Mouse (Mus musculus) intestine, embryonic 16.5 days (tissue): ENCODE data around the gene Ptprk. TPM values are rescaled to one million over a fixed set of nuclear protein-coding genes. Genes with fewer than 3 reads are reported as not detected.

Experiments
- ATAC-seq: fragments of 200-750 bp; cut with Nextera tagmentation; 2 replicates; pipeline ENCODE4 v1.8.0; 2017; ENCODE audit warnings: moderate TSS enrichment, moderate library complexity
- H3K27ac ChIP-seq: fragments of 300-500 bp; sonication (generic); 2 replicates; pipeline ENCODE4 v1.5.1; 2014; ENCODE audit warnings: mild to moderate bottlenecking, low read length
- H3K27me3 ChIP-seq: fragments of 300-500 bp; sonication (generic); replicated peaks from 2 replicates; pipeline ENCODE4 v1.6.1; 2014; ENCODE audit warnings: low read length, control low read depth, mixed read lengths; ENCODE audit not compliant: control insufficient read depth, insufficient read depth
- H3K36me3 ChIP-seq: fragments of 300-500 bp; sonication (generic); 2 replicates; pipeline ENCODE4 v1.6.1; 2014; ENCODE audit warnings: low read length, control low read depth; ENCODE audit not compliant: control insufficient read depth, insufficient read depth
- H3K4me1 ChIP-seq: fragments of 300-500 bp; sonication (generic); 2 replicates; pipeline ENCODE4 v1.6.1; 2014; ENCODE audit warnings: low read length, control low read depth, mixed read lengths; ENCODE audit not compliant: control insufficient read depth, insufficient read depth
- H3K4me2 ChIP-seq: fragments of 300-500 bp; sonication (generic); 2 replicates; pipeline ENCODE4 v1.6.1; 2014; ENCODE audit warnings: low read depth, low read length, control low read depth
- H3K4me3 ChIP-seq: fragments of 300-500 bp; sonication (generic); 2 replicates; pipeline ENCODE4 v1.5.1; 2014; ENCODE audit warnings: mild to moderate bottlenecking, low read length
- H3K9ac ChIP-seq: fragments of 300-500 bp; sonication (generic); 2 replicates; pipeline ENCODE4 v1.6.1; 2014; ENCODE audit warnings: low read depth, low read length
- H3K9me3 ChIP-seq: fragments of 300-500 bp; sonication (generic); 2 replicates; pipeline ENCODE4 v1.6.1; 2016; ENCODE audit warnings: low read length, control low read depth; ENCODE audit not compliant: control insufficient read depth
- WGBS: fragments of 180-500 bp; shearing (Covaris S2); extraction: QIAGEN DNeasy Blood & Tissue Kit; methylation state at CpG from one replicate; pipeline ENCODE4 v1.1.7; 2014; 5-methylcytosine and 5-hydroxymethylcytosine counted together
- polyA plus RNA-seq: library from polyadenylated mRNA; unstranded; fragments of >200 nt; fragmentation: Nextera tagmentation; extraction: Ambion mirVana; gene quantifications from 2 replicates; pipeline ENCODE4 v1.2.1, GENCODE M21; 2015

Ptprk gene
- polyA plus RNA-seq, 1 experiment from 2014 or later: 34.6 TPM

GRCm38 (mm10) chr10:28322995-28323394 lies 248.4 kb downstream of the Ptprk start:
- no peaks in the 10 kb centered on the region for H3K4me1 ChIP-seq
- no peak for ATAC-seq
- 85% methylated on average over 2 of the region's 2 CpGs for WGBS

DNA sequence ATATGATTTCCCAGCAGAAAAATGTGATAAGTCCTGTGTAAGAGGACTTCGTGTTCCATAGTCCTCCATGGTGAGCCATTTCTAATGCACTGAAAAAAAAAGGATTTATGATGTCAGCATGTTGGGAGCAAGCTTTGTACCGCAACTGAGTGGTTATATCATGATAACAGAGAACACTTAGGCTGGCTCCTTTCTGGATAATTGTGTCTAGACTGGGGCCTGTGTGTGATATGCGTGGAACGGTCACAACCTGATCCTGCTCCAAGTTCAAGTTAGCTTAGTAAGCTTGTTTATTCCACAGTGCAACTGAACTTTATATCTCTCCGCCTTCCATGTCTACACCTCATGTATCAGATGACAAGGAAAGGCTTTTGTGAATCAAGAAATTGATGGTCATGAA lies 260.6 kb downstream of the Ptprk start:
- Histone ChIP-seq H3K27me3 (no peaks in the 10 kb centered on the region), H3K9me3 (no peaks in the 10 kb centered on the region), H3K4me2 (no peak overlapping the region), H3K4me1 (no peaks in the 10 kb centered on the region), H3K4me3 (no peak overlapping the region), H3K36me3 (no peaks in the 10 kb centered on the region), H3K9ac (no peak overlapping the region), H3K27ac (no peak overlapping the region)
- 88% methylated on average over 5 of the region's 5 CpGs for whole genome bisulfite sequencing
- peak; percentile 60; the same call in 1 of the 2 replicates for ATAC-seq

More at GRCm38 (mm10) chr10:28322995-28323394, 248.4 kb downstream of the Ptprk start:
- Histone ChIP-seq H3K36me3 (no peaks in the 10 kb centered on the region), H3K9ac (no peak overlapping the region), H3K27ac (no peak overlapping the region), H3K4me3 (no peak overlapping the region), H3K27me3 (no peaks in the 10 kb centered on the region), H3K9me3 (no peaks in the 10 kb centered on the region), H3K4me2 (no peak overlapping the region)

GRCm38 (mm10) chr10:28338536-28338935 lies 263.9 kb downstream of the Ptprk start:
- Histone ChIP-seq H3K4me3 (no peak overlapping the region), H3K4me2 (no peak overlapping the region), H3K27me3 (no peaks in the 10 kb centered on the region), H3K9ac (no peak overlapping the region), H3K4me1 (no peaks in the 10 kb centered on the region), H3K36me3 (no peaks in the 10 kb centered on the region), H3K9me3 (no peaks in the 10 kb centered on the region), H3K27ac (no peak overlapping the region)
- 49% methylated on average over 5 of the region's 5 CpGs for WGBS
- no peak for ATAC-seq

- H3K4me1 ChIP-seq: no peaks in the 10 kb centered on the region
- no peaks in the 10 kb centered on the region for H3K9me3 ChIP-seq
- H3K27me3 ChIP-seq: no peaks in the 10 kb centered on the region
- no peak overlapping the region for H3K4me2 ChIP-seq
- H3K4me3 ChIP-seq: no peak overlapping the region
- ATAC-seq: no peak
- no peaks in the 10 kb centered on the region for H3K36me3 ChIP-seq
- no peak overlapping the region for H3K27ac ChIP-seq
- H3K9ac ChIP-seq: no peak overlapping the region
- WGBS: 88% methylated on average over 8 of the region's 8 CpGs
Observed at GRCm38 (mm10) chr10:28345196-28345681, 270.6 kb downstream of the Ptprk start.

- WGBS: 78% methylated on average over 6 of the region's 6 CpGs
- Histone ChIP-seq H3K9ac (no peak overlapping the region), H3K27ac (no peak overlapping the region), H3K9me3 (no peaks in the 10 kb centered on the region), H3K4me3 (no peak overlapping the region), H3K4me2 (no peak overlapping the region), H3K4me1 (no peaks in the 10 kb centered on the region), H3K27me3 (no peaks in the 10 kb centered on the region), H3K36me3 (no peaks in the 10 kb centered on the region)
- ATAC-seq: no peak
Observed at GRCm38 (mm10) chr10:28365291-28365690, 290.7 kb downstream of the Ptprk start.

GRCm38 (mm10) chr10:28366065-28366677 lies 291.6 kb downstream of the Ptprk start:
- Histone ChIP-seq H3K36me3 (no peaks in the 10 kb centered on the region), H3K9ac (no peak overlapping the region), H3K9me3 (no peaks in the 10 kb centered on the region), H3K4me3 (no peak overlapping the region), H3K27ac (no peak overlapping the region), H3K4me1 (no peaks in the 10 kb centered on the region), H3K4me2 (no peak overlapping the region), H3K27me3 (no peaks in the 10 kb centered on the region)
- WGBS: 81% methylated on average over 5 of the region's 5 CpGs
- no peak for ATAC-seq

GRCm38 (mm10) chr10:28369808-28370207 lies 295.2 kb downstream of the Ptprk start:
- H3K27me3 ChIP-seq: no peaks in the 10 kb centered on the region
- H3K9ac ChIP-seq: no peak overlapping the region
- H3K4me2 ChIP-seq: no peak overlapping the region
- 73% methylated on average over 2 of the region's 2 CpGs for WGBS
- no peak overlapping the region for H3K27ac ChIP-seq
- H3K4me1 ChIP-seq: no peaks in the 10 kb centered on the region
- no peaks in the 10 kb centered on the region for H3K9me3 ChIP-seq
- H3K36me3 ChIP-seq: no peaks in the 10 kb centered on the region
- no peak overlapping the region for H3K4me3 ChIP-seq
- no peak for ATAC-seq

DNA sequence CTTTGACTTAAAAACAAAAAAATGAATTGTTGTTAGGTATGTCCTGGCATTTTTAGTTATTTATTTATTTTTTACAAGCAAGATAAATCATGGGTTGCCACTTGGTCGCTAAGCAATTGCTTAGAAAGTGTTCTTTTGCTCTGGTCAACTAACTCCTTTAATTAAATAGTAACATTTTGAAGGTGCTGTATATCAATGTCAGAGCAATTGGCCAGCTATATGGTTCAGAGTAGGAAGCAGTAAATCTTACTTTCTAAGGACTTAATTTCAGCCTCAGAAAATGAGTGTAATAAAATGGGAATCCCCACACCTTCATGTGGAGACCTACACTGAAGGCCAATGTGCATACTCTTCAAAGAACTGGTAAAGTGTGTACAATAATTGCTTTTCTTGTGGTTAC lies 300.3 kb downstream of the Ptprk start:
- ATAC-seq: no peak
- WGBS: 74% methylated on average over 1 of the region's 1 CpGs

DNA sequence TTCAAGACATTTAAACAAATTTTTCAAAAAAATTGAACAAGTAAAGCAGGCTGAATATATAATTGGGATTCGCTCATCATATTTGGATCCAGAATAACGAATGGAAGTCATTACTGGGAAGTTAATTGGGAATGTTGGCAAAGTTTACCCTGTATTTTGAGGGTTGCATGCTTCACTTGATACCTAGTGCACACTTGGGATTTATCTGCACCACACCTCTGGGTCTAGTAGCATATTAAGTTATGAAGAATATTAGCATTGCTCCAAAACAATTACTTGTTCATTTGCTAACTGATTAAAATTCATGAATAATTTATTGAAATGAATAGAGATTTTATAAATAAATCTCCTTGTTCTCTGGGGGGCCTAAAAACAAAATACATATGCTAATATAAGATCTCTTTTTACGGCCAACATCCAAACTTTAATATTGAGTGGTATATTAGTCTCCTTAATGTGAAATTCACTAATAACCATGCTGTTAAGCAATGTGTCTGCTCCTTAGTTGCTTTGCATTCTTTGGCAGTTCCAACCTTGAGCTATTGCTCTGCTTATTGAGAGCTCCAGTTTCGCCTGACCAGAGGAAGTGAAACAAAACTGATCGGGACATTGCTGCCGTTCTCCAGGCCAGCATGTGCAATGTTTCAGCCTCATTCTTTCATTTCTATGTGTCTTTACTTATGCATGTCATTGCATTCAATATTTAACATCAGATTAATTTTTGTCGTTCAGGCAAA lies 305.3 kb downstream of the Ptprk start:
- no peaks in the 10 kb centered on the region for H3K27me3 ChIP-seq
- no peak for ATAC-seq
- no peak overlapping the region for H3K9ac ChIP-seq
- no peak overlapping the region for H3K4me2 ChIP-seq
- 87% methylated on average over 7 of the region's 7 CpGs for WGBS
- no peaks in the 10 kb centered on the region for H3K4me1 ChIP-seq
- no peak overlapping the region for H3K4me3 ChIP-seq
- no peaks in the 10 kb centered on the region for H3K36me3 ChIP-seq
- H3K9me3 ChIP-seq: no peaks in the 10 kb centered on the region
- H3K27ac ChIP-seq: no peak overlapping the region

More for the DNA sequence above, 300.3 kb downstream of the Ptprk start:
- no peak overlapping the region for H3K27ac ChIP-seq
- no peak overlapping the region for H3K4me2 ChIP-seq
- H3K36me3 ChIP-seq: no peaks in the 10 kb centered on the region
- no peaks in the 10 kb centered on the region for H3K9me3 ChIP-seq
- H3K9ac ChIP-seq: no peak overlapping the region
- H3K4me1 ChIP-seq: no peaks in the 10 kb centered on the region
- H3K4me3 ChIP-seq: no peak overlapping the region
- H3K27me3 ChIP-seq: no peaks in the 10 kb centered on the region
